Mouse (Mus musculus) urinary bladder, adult 18-20 months (tissue): Measurements from ENCODE around the gene Prkca.

ENCODE experiments used
- DNase-seq, 2 experiments: peaks; one replicate each; pipeline ENCODE4 v3.0.0; 2022; ENCODE audit warnings: low spot score in 2 of 2, mixed read lengths in 2 of 2

Prkca gene

GRCm38 (mm10) chr11:108210749-108211148 is 133.0 kb downstream of the Prkca start:
- DNase-seq: no peak

GRCm38 (mm10) chr11:108206602-108207001 is 137.1 kb downstream of the Prkca start:
- DNase-seq: no peak

GRCm38 (mm10) chr11:108204895-108205248 is 138.9 kb downstream of the Prkca start:
- DNase-seq: no peak

- DNase-seq: no peak
Measured at GRCm38 (mm10) chr11:108204202-108204894, 139.4 kb downstream of the Prkca start.

- DNase-seq: no peak
Measured at GRCm38 (mm10) chr11:108202835-108203234, 140.9 kb downstream of the Prkca start.

- no peak for DNase-seq
Measured at GRCm38 (mm10) chr11:108200679-108201586, 142.8 kb downstream of the Prkca start.

GRCm38 (mm10) chr11:108199429-108199985 is 144.2 kb downstream of the Prkca start:
- no peak for DNase-seq

- no peak for DNase-seq
Measured at GRCm38 (mm10) chr11:108198592-108198991, 145.1 kb downstream of the Prkca start.

- no peak for DNase-seq
Measured at GRCm38 (mm10) chr11:108197427-108198218, 146.1 kb downstream of the Prkca start.

GRCm38 (mm10) chr11:108196796-108197195 is 146.9 kb downstream of the Prkca start:
- no peak for DNase-seq

GRCm38 (mm10) chr11:108190298-108190697 is 153.4 kb downstream of the Prkca start:
- no peak for DNase-seq

GRCm38 (mm10) chr11:108189362-108189761 is 154.4 kb downstream of the Prkca start:
- DNase-seq: no peak

- DNase-seq: no peak
Measured at GRCm38 (mm10) chr11:108182421-108182820, 161.3 kb downstream of the Prkca start.

GRCm38 (mm10) chr11:108181012-108181713 is 162.6 kb downstream of the Prkca start:
- DNase-seq: no peak

GRCm38 (mm10) chr11:108178802-108179201 is 164.9 kb downstream of the Prkca start:
- no peak for DNase-seq

GRCm38 (mm10) chr11:108178258-108178657 is 165.5 kb downstream of the Prkca start:
- DNase-seq: no peak

- DNase-seq: no peak
Measured at GRCm38 (mm10) chr11:108176715-108177114, 167.0 kb downstream of the Prkca start.

GRCm38 (mm10) chr11:108171917-108172316 is 171.8 kb downstream of the Prkca start:
- DNase-seq: no peak

- no peak for DNase-seq
Measured at GRCm38 (mm10) chr11:108171260-108171659, 172.5 kb downstream of the Prkca start.

GRCm38 (mm10) chr11:108170107-108170506 is 173.6 kb downstream of the Prkca start:
- no peak for DNase-seq

- no peak for DNase-seq
Measured at GRCm38 (mm10) chr11:108165725-108166124, 178.0 kb downstream of the Prkca start.
